Mouse (Mus musculus): ENCODE measurements at regions not wholly inside any gene's neighbourhood (a gene's known extent, or its start where the extent isn't known, plus 50 kb on each side); places are given as distances from the start of the nearest gene placed in this dataset.

DNA sequence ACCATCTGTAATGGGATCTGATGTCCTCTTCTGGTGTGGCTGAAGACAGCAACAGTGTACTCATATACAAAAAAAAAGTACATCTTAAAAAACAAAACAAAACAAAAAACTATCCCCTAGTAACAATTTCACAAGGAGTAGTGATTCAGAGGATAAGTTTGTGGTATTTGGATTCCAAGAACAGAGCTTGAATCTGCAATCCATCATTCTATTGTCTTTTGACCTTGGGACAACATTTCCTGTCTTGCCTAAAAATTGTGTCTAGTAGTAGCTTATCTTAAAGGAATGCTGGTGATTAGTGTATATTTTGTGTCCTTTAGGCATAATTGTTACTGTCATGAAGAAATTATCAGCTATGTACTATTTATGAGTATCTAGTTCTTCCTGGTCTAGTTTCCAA is 404.1 kb upstream of the Nr5a2 start:
- TF ChIP-seq GATA1 (IDR thresholded peaks at IDR 0.05; ENCODE audit: borderline replicate concordance, low read length) (no peak), FLI1 (IDR thresholded peaks at IDR 0.05; ENCODE audit: low read length) (no peak)
